ENCODE assay signal across 11 mouse cellular contexts in genomic region chr2:178339044-178339443, GRCm38 (mm10).
DNase-seq lines count a peak whose midpoint lies in the region; ATAC-seq and TF ChIP-seq lines count a peak whose summit lies in the region.
"Had no signal": no experiment of that assay in that cellular context is flagged by ENCODE, and none has a peak within 500 bp of the region (broad histone marks: within the 10 kb centered on the region; RNA-seq: fewer than 3 reads in every experiment).

No protein-coding gene starts in this region.

- no peaks in the 10 kb centered on the region for H3K27me3 ChIP-seq in forebrain, embryonic 14.5 days (replicated peaks; ENCODE audit: control insufficient read depth, insufficient read depth, low read length)
- no peaks in the 10 kb centered on the region for H3K27me3 ChIP-seq in forebrain, embryonic 10.5 days (ENCODE audit: poor library complexity, severe bottlenecking)
- H3K27me3 ChIP-seq in liver, embryonic 14.5 days (ENCODE audit: control insufficient read depth, insufficient read depth, low read length): no peaks in the 10 kb centered on the region
- H3K27me3 ChIP-seq in liver, embryonic 11.5 days (replicated peaks; ENCODE audit: control insufficient read depth, insufficient read depth, low read length): no peaks in the 10 kb centered on the region
- H3K27me3 ChIP-seq in MEL (ENCODE audit: control insufficient read depth in 1 of 2, insufficient read depth in 2 of 2, low read length in 2 of 2): no peaks in the 10 kb centered on the region
- H3K27me3 ChIP-seq: limb, embryonic 12.5 days had no signal

- TF ChIP-seq CTCF in liver, embryonic 14.5 days (IDR thresholded peaks at IDR 0.05; ENCODE audit: low read depth): peak; percentile 27; the same call in 1 of the 2 replicates
- TF ChIP-seq CTCF in MEL (IDR thresholded peaks at IDR 0.05 in 2 of 3, conservative IDR thresholded peaks at IDR 0.05 in 1 of 3; ENCODE audit: control insufficient read depth in 1 of 3, insufficient read depth in 1 of 3, low read depth in 2 of 3, low read length in 3 of 3, poor library complexity in 1 of 3, severe bottlenecking in 1 of 3): peak in 2 of 3 experiments; percentile 14; a peak in 1 of 6 replicates

- no peaks in the 10 kb centered on the region for H3K4me1 ChIP-seq in forebrain, embryonic 14.5 days (ENCODE audit: control insufficient read depth, insufficient read depth, low read length)
- H3K4me1 ChIP-seq in forebrain, embryonic 10.5 days: no peaks in the 10 kb centered on the region
- H3K4me1 ChIP-seq in liver, embryonic 14.5 days (replicated peaks; ENCODE audit: control insufficient read depth in 2 of 2, insufficient read depth in 2 of 2, low read length in 1 of 2): no peaks in the 10 kb centered on the region
- H3K4me1 ChIP-seq in liver, embryonic 11.5 days (replicated peaks; ENCODE audit: control insufficient read depth, insufficient read depth, low read length): no peaks in the 10 kb centered on the region
- H3K4me1 ChIP-seq in MEL (ENCODE audit: control insufficient read depth in 1 of 2, insufficient read depth in 2 of 2, low read length in 2 of 2): no peaks in the 10 kb centered on the region
- H3K4me1 ChIP-seq: limb, embryonic 12.5 days had no signal

- WGBS in forebrain, embryonic 14.5 days: 3% methylated on average over 2 of the region's 2 CpGs
- 1% methylated on average over 2 of the region's 2 CpGs for WGBS in forebrain, embryonic 10.5 days
- WGBS in liver, embryonic 14.5 days (ENCODE audit: insufficient replicate concordance): 0% methylated on average over 2 of the region's 2 CpGs
- WGBS in liver, embryonic 11.5 days: 0% methylated on average over 2 of the region's 2 CpGs

- no peak overlapping the region for H3K9ac ChIP-seq in forebrain, embryonic 14.5 days (ENCODE audit: low read length)
- no peak overlapping the region for H3K9ac ChIP-seq in liver, embryonic 14.5 days (replicated peaks)
- no peak overlapping the region for H3K9ac ChIP-seq in liver, embryonic 11.5 days (ENCODE audit: low read depth, low read length)
- no peak overlapping the region for H3K9ac ChIP-seq in MEL (ENCODE audit: control insufficient read depth, low read depth, low read length, poor library complexity, severe bottlenecking)
- H3K9ac ChIP-seq: limb, embryonic 12.5 days had no signal

- no peak for TF ChIP-seq EP300 in liver, embryonic 14.5 days (IDR thresholded peaks at IDR 0.05; ENCODE audit: low read depth)
- TF ChIP-seq EP300 in MEL (IDR thresholded peaks at IDR 0.05; ENCODE audit: low read depth in 1 of 2, low read length in 2 of 2): no peak

- H3K79me2 ChIP-seq in MEL (ENCODE audit: control insufficient read depth, insufficient read depth, low read length, poor library complexity): no peaks in the 10 kb centered on the region

- no peak for ATAC-seq in forebrain, embryonic 14.5 days
- ATAC-seq in liver, embryonic 14.5 days (ENCODE audit: insufficient read depth): no peak
- no peak for ATAC-seq in liver, embryonic 11.5 days (replicated peaks; ENCODE audit: low FRiP score)

- no peaks in the 10 kb centered on the region for H3K9me3 ChIP-seq in forebrain, embryonic 14.5 days (replicated peaks; ENCODE audit: control insufficient read depth, low read length)
- H3K9me3 ChIP-seq in forebrain, embryonic 10.5 days: no peaks in the 10 kb centered on the region
- no peaks in the 10 kb centered on the region for H3K9me3 ChIP-seq in liver, embryonic 14.5 days (ENCODE audit: control insufficient read depth, low read length)
- H3K9me3 ChIP-seq in liver, embryonic 11.5 days (ENCODE audit: control insufficient read depth, low read length): no peaks in the 10 kb centered on the region
- H3K9me3 ChIP-seq in MEL (replicated peaks; ENCODE audit: insufficient read depth, low read length): no peaks in the 10 kb centered on the region
- H3K9me3 ChIP-seq: limb, embryonic 12.5 days had no signal

- TF ChIP-seq RAD21 in MEL (IDR thresholded peaks at IDR 0.05; ENCODE audit: low read depth, low read length): no peak; the same call in 1 of the 2 replicates

- TF ChIP-seq POLR2A in MEL (IDR thresholded peaks at IDR 0.05; ENCODE audit: control insufficient read depth in 1 of 2, insufficient read depth in 1 of 2, low read depth in 1 of 2, low read length in 2 of 2, poor library complexity in 1 of 2): no peak

- no peak overlapping the region for H3K4me2 ChIP-seq in forebrain, embryonic 14.5 days (ENCODE audit: low read length)
- no peak overlapping the region for H3K4me2 ChIP-seq in liver, embryonic 14.5 days (ENCODE audit: low read depth)
- H3K4me2 ChIP-seq in liver, embryonic 11.5 days: no peak overlapping the region
- H3K4me2 ChIP-seq: limb, embryonic 12.5 days had no signal

- 0 out of 2 replicates have a peak, but pooled peaks cover 4% of the 10 kb centered on the region for H3K36me3 ChIP-seq in forebrain, embryonic 14.5 days (ENCODE audit: control insufficient read depth, insufficient read depth, low read length)
- no peaks in the 10 kb centered on the region for H3K36me3 ChIP-seq in forebrain, embryonic 10.5 days (replicated peaks)
- H3K36me3 ChIP-seq in liver, embryonic 14.5 days (replicated peaks; ENCODE audit: control insufficient read depth, insufficient read depth, low read depth): no peaks in the 10 kb centered on the region
- H3K36me3 ChIP-seq in liver, embryonic 11.5 days (ENCODE audit: control insufficient read depth, insufficient read depth, low read length): no peaks in the 10 kb centered on the region
- H3K36me3 ChIP-seq in MEL (ENCODE audit: control insufficient read depth in 1 of 2, insufficient read depth in 2 of 2, low read length in 2 of 2): no peaks in the 10 kb centered on the region
- H3K36me3 ChIP-seq: limb, embryonic 12.5 days had no signal

- no peak overlapping the region for H3K4me3 ChIP-seq in forebrain, embryonic 14.5 days (ENCODE audit: low read depth, low read length)
- H3K4me3 ChIP-seq in forebrain, embryonic 10.5 days: no peak overlapping the region
- no peak overlapping the region for H3K4me3 ChIP-seq in liver, embryonic 14.5 days (ENCODE audit: insufficient read depth in 1 of 2, low read depth in 2 of 2, low read length in 2 of 2)
- no peak overlapping the region for H3K4me3 ChIP-seq in liver, embryonic 11.5 days (ENCODE audit: low read depth, low read length)
- no peak overlapping the region for H3K4me3 ChIP-seq in MEL (ENCODE audit: control insufficient read depth in 1 of 2, insufficient read depth in 1 of 2, low read depth in 2 of 2, low read length in 2 of 2)
- H3K4me3 ChIP-seq: limb, embryonic 12.5 days had no signal

- H3K27ac ChIP-seq in forebrain, embryonic 14.5 days (ENCODE audit: low read depth, low read length): no peak overlapping the region
- H3K27ac ChIP-seq in forebrain, embryonic 10.5 days: no peak overlapping the region
- H3K27ac ChIP-seq in liver, embryonic 14.5 days: no peak overlapping the region
- no peak overlapping the region for H3K27ac ChIP-seq in liver, embryonic 11.5 days (ENCODE audit: low read depth, low read length)
- H3K27ac ChIP-seq in MEL (ENCODE audit: control insufficient read depth, low read depth, low read length): no peak overlapping the region
- H3K27ac ChIP-seq: limb, embryonic 12.5 days had no signal

- DNase-seq in forebrain, embryonic 14.5 days (ENCODE audit: low spot score): peak; percentile 55
- DNase-seq in forebrain, embryonic 10.5 days (ENCODE audit: extremely low spot score, low spot score): no peak
- DNase-seq in liver, embryonic 14.5 days (ENCODE audit: low read depth in 3 of 3, low spot score in 3 of 3): no peak
- DNase-seq in liver, embryonic 11.5 days (ENCODE audit: low spot score): no peak
- peak; percentile 3 for DNase-seq in MEL (ENCODE audit: low read depth, low spot score)
- DNase-seq in induced T-regulatory cell, adult 2 months (ENCODE audit: low read depth): peak; percentile 1
- DNase-seq in kidney, postnatal 10 days: no peak
- DNase-seq in lung, adult 18-20 months: no peak
- DNase-seq: adrenal gland, adult 2 months; thymus, adult 18-20 months had no signal

TF ChIP-seq in MEL, 35 proteins besides CTCF, POLR2A, EP300 and RAD21:
- TF ChIP-seq USF1 (IDR thresholded peaks at IDR 0.05; ENCODE audit: low read depth, low read length) (no peak), KAT2A (conservative IDR thresholded peaks at IDR 0.05; ENCODE audit: low read depth, low read length) (no peak), ZNF384 (IDR thresholded peaks at IDR 0.05; ENCODE audit: low read depth, low read length) (no peak), GATA1 (IDR thresholded peaks at IDR 0.05; ENCODE audit: low read depth, low read length) (no peak)

Comparison
In these comparisons a context has a peak if more than half of its experiments do, and no peak if none do; other contexts are left out.
1. DNase-seq: peak in forebrain, embryonic 14.5 days (single experiment), MEL (single experiment) and induced T-regulatory cell, adult 2 months (single experiment); none in forebrain, embryonic 10.5 days (single experiment), liver, embryonic 14.5 days (0 of 3), liver, embryonic 11.5 days (single experiment), kidney, postnatal 10 days (single experiment) and lung, adult 18-20 months (0 of 2).